Mouse (Mus musculus) sigmoid colon, adult 10 weeks (tissue): ENCODE measurements around the gene Pih1h3b. TPM values are rescaled to one million over a fixed set of nuclear protein-coding genes. Genes with fewer than 3 reads are reported as not detected.

Experiments
- polyA plus RNA-seq: library from polyadenylated mRNA; stranded (reverse); fragments of 350-450 nt; fragmentation: Illumina TruSeq; extraction: RNeasy Lipid Tissue Mini Kit (QIAGEN cat#74804); gene quantifications from one replicate; pipeline ENCODE4 v1.2.3, GENCODE M21; 2014; ENCODE audit warnings: low read depth, low replicate concordance

The Pih1h3b gene
- polyA plus RNA-seq = not detected

GRCm38 (mm10) chrX:140062135-140062975 lies at the start of gene Pih1h3b, which contains the start of gene Nup62cl:
Gene Pih1h3b, plus strand, starts transcription at chrX:140062879.
Gene Nup62cl, minus strand, starts transcription at chrX:140062712.

Other genes with a start within 250 kb of the Pih1h3b start
- gene Morc4, start 191.2 kb upstream of the Pih1h3b start, polyA plus RNA-seq = 19.0 TPM
- 20.1 TPM for gene Rbm41, start 64.3 kb upstream of the Pih1h3b start, polyA plus RNA-seq
- 0.28 TPM for gene Nup62cl, start 167 bp upstream of the Pih1h3b start, polyA plus RNA-seq